Mouse (Mus musculus): ENCODE measurements around the gene Gdf7. TPM values are rescaled to one million over a fixed set of nuclear protein-coding genes. Genes with fewer than 3 reads are reported as not detected.

Gdf7 gene
- total and polyA plus RNA-seq, 3 experiments: not detected

DNA sequence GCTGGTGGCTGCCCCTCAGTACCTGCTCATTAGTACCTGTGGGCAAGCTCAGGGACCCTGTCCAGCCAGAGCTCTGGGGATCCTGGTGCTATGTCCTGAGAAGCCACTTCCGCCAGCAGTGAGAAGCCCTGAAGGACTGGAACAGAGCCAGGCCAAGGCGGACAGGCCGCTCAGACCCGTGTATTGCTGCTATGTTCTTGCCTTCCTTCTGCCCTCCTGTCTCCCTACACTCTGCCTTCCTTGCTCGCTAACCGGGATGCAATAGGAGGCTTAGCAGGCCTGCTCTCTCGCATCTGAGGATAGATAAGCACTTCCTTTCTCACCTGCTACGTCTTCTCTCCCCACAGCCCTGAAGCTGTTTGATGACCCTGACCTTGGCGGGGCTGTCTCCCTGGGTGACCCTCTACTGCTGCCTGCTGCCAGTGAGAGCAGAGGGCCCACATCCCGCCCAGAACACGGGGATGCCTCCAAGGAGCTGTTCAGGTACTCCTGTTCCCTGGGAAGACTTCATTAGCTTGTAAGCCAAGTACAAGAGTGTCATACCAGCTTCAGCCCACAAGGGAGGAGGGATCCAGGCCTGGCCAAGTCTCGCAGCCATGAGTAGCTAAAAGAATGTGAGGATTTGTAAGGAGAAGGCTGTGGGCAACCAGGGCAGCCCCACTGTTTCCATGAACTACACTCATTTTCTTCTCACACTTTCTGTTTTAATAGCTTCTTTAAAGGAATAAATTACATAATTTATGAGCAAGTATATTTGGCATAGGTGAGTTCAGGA lies 35.7 kb upstream of the Gdf7 start:
- ATAC-seq (ENCODE audit: extremely low read depth, insufficient number of reproducible peaks, low FRiP score, poor library complexity, severe bottlenecking): no peak
- Histone ChIP-seq H3K27me3 (ENCODE audit: insufficient read depth, low read length) (no peaks in the 10 kb centered on the region), H3K4me3 (ENCODE audit: low read depth, low read length) (no peak overlapping the region), H3K4me1 (ENCODE audit: insufficient read depth, low read depth, low read length) (no peaks in the 10 kb centered on the region), H3K36me3 (replicated peaks) (peaks cover 94% of the 10 kb centered on the region), H3K9me3 (replicated peaks) (no peaks in the 10 kb centered on the region)
- no peak for DNase-seq (ENCODE audit: low spot score)
- TF ChIP-seq TAL1 (conservative IDR thresholded peaks at IDR 0.05; ENCODE audit: low read depth, low read length): no peak
- no peak for TF ChIP-seq CTCF (IDR thresholded peaks at IDR 0.05; ENCODE audit: low read depth, low read length)
- no peak for TF ChIP-seq GATA1 (IDR thresholded peaks at IDR 0.05; ENCODE audit: borderline replicate concordance, low read length)
- TF ChIP-seq POLR2AphosphoS5 (IDR thresholded peaks at IDR 0.05; ENCODE audit: insufficient replicate concordance, low read depth, low read length): no peak
- TF ChIP-seq GATA2 (IDR thresholded peaks at IDR 0.05; ENCODE audit: borderline replicate concordance, low read depth, low read length): no peak

DNA sequence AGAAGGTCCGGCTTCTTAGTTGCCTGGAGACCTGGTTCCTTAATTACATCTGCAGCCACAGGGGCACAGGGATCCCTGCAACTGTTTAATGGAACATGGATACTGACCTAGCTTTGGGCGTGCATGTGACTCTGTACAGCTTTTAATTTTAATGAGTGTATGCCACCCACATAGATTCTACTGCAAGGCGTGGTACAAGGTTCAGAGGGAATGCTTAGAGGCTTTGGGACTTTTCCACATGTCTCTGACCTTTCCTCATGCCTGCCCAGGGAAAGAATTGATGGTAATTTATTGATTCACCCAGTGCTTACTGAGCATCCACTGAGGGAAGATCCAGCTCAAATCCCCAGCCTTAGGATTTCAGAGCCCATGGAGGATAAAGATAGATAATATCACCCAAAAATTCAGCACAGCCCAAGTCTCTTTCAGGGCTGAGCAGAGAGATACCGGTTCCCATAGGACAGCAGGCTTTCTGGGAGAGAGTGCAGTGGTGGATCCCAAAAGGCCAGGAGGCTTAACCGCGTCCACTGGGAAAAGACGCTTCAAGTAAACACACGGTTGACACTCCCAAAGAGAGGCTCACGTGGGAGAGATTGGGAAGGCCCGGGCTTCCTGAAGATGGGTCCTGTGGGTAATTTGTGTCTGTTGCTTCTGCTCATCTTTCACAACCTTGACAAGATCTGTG lies 35.0 kb upstream of the Gdf7 start:
- Histone ChIP-seq H3K9me3 (replicated peaks) (no peaks in the 10 kb centered on the region), H3K4me1 (ENCODE audit: insufficient read depth, low read depth, low read length) (no peaks in the 10 kb centered on the region), H3K27me3 (ENCODE audit: insufficient read depth, low read length) (no peaks in the 10 kb centered on the region), H3K36me3 (replicated peaks) (peaks cover 94% of the 10 kb centered on the region), H3K4me3 (ENCODE audit: low read depth, low read length) (no peak overlapping the region)
- ATAC-seq (ENCODE audit: extremely low read depth, insufficient number of reproducible peaks, low FRiP score, poor library complexity, severe bottlenecking) (no peak), DNase-seq (ENCODE audit: low spot score) (no peak)
- no peak for TF ChIP-seq GATA1 (IDR thresholded peaks at IDR 0.05; ENCODE audit: borderline replicate concordance, low read length)
- TF ChIP-seq POLR2AphosphoS5 (IDR thresholded peaks at IDR 0.05; ENCODE audit: insufficient replicate concordance, low read depth, low read length): no peak
- TF ChIP-seq CTCF (IDR thresholded peaks at IDR 0.05; ENCODE audit: low read depth, low read length): no peak
- TF ChIP-seq TAL1 (conservative IDR thresholded peaks at IDR 0.05; ENCODE audit: low read depth, low read length): no peak
- no peak for TF ChIP-seq GATA2 (IDR thresholded peaks at IDR 0.05; ENCODE audit: borderline replicate concordance, low read depth, low read length)

DNA sequence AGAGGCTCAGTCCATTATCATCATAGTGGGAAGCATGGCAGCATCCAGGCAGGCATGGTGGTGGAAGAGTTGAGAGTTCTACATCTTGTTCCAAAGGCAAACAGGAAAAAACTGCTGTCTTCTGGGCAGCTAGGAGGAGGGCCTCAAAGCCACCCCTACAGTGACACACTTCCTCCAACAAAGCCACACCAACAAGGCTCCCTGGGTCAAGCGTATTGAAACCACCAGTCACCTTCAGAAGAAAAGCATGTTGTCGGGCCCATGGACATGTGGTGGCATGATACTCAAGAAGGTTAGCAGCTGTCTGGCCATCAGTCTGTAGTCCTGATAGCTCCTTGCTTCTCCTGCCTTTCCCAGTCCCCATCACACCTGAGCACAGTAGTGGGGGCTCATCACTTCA lies 33.7 kb upstream of the Gdf7 start:
- no peak for ATAC-seq (ENCODE audit: extremely low read depth, insufficient number of reproducible peaks, low FRiP score, poor library complexity, severe bottlenecking)
- TF ChIP-seq GATA1 (IDR thresholded peaks at IDR 0.05; ENCODE audit: borderline replicate concordance, low read length) (no peak), CTCF (IDR thresholded peaks at IDR 0.05; ENCODE audit: low read depth, low read length) (no peak)
- no peaks in the 10 kb centered on the region for H3K27me3 ChIP-seq (ENCODE audit: insufficient read depth, low read length)
- DNase-seq (ENCODE audit: low spot score): no peak
- H3K4me3 ChIP-seq (ENCODE audit: low read depth, low read length): no peak overlapping the region
- H3K36me3 ChIP-seq (replicated peaks): peaks cover 95% of the 10 kb centered on the region
- H3K4me1 ChIP-seq (ENCODE audit: insufficient read depth, low read depth, low read length): no peaks in the 10 kb centered on the region
- no peaks in the 10 kb centered on the region for H3K9me3 ChIP-seq (replicated peaks)

DNA sequence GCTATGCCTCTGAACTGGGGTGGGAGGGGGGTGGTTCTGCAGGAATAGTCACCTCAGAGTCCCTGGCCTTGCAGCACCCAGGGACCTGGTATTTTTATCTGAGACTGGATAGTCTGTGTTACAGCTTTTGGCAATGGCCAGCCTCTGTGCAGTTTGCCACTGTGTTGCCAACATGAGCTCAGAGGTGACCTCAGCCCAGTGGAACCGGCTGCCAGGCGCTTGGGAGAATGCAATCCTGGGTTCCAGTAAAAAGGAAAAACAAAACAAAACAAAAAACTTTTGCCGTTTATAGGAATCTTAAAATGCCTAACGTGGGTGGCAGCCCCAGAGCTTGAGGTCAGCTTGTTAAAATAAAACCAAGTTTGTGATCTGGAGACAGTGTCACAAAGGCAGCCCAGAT lies 32.5 kb upstream of the Gdf7 start:
- Histone ChIP-seq H3K36me3 (replicated peaks) (peaks cover 95% of the 10 kb centered on the region), H3K4me3 (ENCODE audit: low read depth, low read length) (no peak overlapping the region), H3K27me3 (ENCODE audit: insufficient read depth, low read length) (no peaks in the 10 kb centered on the region), H3K9me3 (replicated peaks) (no peaks in the 10 kb centered on the region), H3K4me1 (ENCODE audit: insufficient read depth, low read depth, low read length) (no peaks in the 10 kb centered on the region)
- ATAC-seq (ENCODE audit: extremely low read depth, insufficient number of reproducible peaks, low FRiP score, poor library complexity, severe bottlenecking): no peak
- TF ChIP-seq CTCF (IDR thresholded peaks at IDR 0.05; ENCODE audit: low read depth, low read length): no peak
- no peak for TF ChIP-seq TAL1 (conservative IDR thresholded peaks at IDR 0.05; ENCODE audit: low read depth, low read length)
- TF ChIP-seq GATA2 (IDR thresholded peaks at IDR 0.05; ENCODE audit: borderline replicate concordance, low read depth, low read length): no peak
- TF ChIP-seq GATA1 (IDR thresholded peaks at IDR 0.05; ENCODE audit: borderline replicate concordance, low read length): no peak
- no peak for TF ChIP-seq POLR2AphosphoS5 (IDR thresholded peaks at IDR 0.05; ENCODE audit: insufficient replicate concordance, low read depth, low read length)
- no peak for DNase-seq (ENCODE audit: low spot score)

DNA sequence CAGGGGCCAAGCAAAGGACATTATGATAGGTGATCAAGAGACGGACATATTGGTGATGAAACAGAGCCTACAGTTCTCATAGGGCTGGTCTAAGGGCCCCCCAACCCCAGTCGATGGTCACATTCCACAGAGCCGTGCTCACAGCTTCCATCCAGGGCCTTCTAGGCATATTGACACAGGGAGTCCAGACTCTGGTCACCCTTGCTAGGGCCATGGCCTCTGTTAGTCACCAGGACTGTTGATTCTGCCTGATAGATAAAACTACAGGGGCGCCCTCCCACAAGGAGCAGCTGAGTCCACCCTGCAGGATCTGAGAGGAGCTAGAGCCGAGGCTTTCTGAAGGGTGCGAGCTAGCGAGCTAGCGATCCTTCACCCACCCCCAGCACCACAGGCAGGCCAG lies 31.9 kb upstream of the Gdf7 start:
- DNase-seq (ENCODE audit: low spot score): no peak
- no peaks in the 10 kb centered on the region for H3K4me1 ChIP-seq (ENCODE audit: insufficient read depth, low read depth, low read length)
- peaks cover 95% of the 10 kb centered on the region for H3K36me3 ChIP-seq (replicated peaks)
- ATAC-seq (ENCODE audit: extremely low read depth, insufficient number of reproducible peaks, low FRiP score, poor library complexity, severe bottlenecking): no peak
- TF ChIP-seq GATA1 (IDR thresholded peaks at IDR 0.05; ENCODE audit: borderline replicate concordance, low read length) (no peak), TAL1 (conservative IDR thresholded peaks at IDR 0.05; ENCODE audit: low read depth, low read length) (no peak), GATA2 (IDR thresholded peaks at IDR 0.05; ENCODE audit: borderline replicate concordance, low read depth, low read length) (no peak), POLR2AphosphoS5 (IDR thresholded peaks at IDR 0.05; ENCODE audit: insufficient replicate concordance, low read depth, low read length) (no peak), CTCF (IDR thresholded peaks at IDR 0.05; ENCODE audit: low read depth, low read length) (no peak)
- no peaks in the 10 kb centered on the region for H3K27me3 ChIP-seq (ENCODE audit: insufficient read depth, low read length)
- no peak overlapping the region for H3K4me3 ChIP-seq (ENCODE audit: low read depth, low read length)
- no peaks in the 10 kb centered on the region for H3K9me3 ChIP-seq (replicated peaks)

DNA sequence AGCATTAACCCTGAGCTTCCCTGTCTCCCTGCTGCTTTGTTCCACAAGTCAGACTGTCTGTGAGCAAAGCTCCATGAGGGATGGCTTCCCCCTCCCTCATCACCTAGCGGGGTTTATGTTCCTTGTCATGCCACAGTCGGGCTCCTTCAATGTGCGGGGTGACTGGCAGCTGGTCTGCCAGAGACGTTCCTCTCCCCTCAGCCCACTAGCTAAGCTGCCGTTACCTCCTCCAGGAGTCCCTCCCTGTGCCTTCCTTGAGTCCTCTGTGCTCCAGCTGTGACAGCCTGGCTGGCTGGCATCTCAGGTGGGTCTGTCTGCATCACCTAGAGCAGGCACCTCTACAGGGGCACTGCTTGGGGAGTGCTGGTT lies 30.4 kb upstream of the Gdf7 start:
- no peak for ATAC-seq (ENCODE audit: extremely low read depth, insufficient number of reproducible peaks, low FRiP score, poor library complexity, severe bottlenecking)
- H3K36me3 ChIP-seq (replicated peaks): peaks cover 96% of the 10 kb centered on the region
- no peaks in the 10 kb centered on the region for H3K27me3 ChIP-seq (ENCODE audit: insufficient read depth, low read length)

More for the DNA sequence above, 30.4 kb upstream of the Gdf7 start:
- Histone ChIP-seq H3K4me3 (ENCODE audit: low read depth, low read length) (no peak overlapping the region), H3K9me3 (replicated peaks) (no peaks in the 10 kb centered on the region), H3K4me1 (ENCODE audit: insufficient read depth, low read depth, low read length) (no peaks in the 10 kb centered on the region)
- DNase-seq (ENCODE audit: low spot score): no peak
- TF ChIP-seq POLR2AphosphoS5 (IDR thresholded peaks at IDR 0.05; ENCODE audit: insufficient replicate concordance, low read depth, low read length) (no peak), CTCF (IDR thresholded peaks at IDR 0.05; ENCODE audit: low read depth, low read length) (no peak), GATA1 (IDR thresholded peaks at IDR 0.05; ENCODE audit: borderline replicate concordance, low read length) (no peak)
